Mouse (Mus musculus): ENCODE results near the gene BC037034. TPM values are rescaled to one million over a fixed set of nuclear protein-coding genes. Genes with fewer than 3 reads are reported as not detected.

BC037034 gene
- total RNA-seq, 2 experiments from 2014 or later: 2.3 to 2.6 TPM

DNA sequence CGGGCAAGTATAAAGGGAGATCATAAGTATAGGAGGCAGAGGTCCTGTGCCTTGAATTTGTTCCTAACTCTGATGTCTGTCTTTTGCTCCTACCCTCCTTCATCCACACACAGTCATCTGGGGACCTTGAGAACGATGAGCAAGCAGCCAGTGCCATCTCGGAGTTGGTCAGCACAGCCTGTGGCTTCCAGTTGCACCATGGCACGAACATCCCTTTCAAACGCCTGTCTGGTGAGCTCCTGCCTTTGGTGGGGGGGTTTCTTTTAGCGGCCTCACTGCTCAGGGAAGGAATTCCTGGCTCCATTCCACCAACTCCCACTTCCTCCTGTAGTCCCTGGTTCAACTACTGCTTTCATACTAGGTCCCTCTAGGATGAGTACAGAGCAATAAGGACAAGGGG is 5.3 kb downstream of the BC037034 start:
- Histone ChIP-seq H3K4me3 (no peak overlapping the region), H3K27ac (no peak overlapping the region)
- DNase-seq: no peak
- TF ChIP-seq CTCF (IDR thresholded peaks at IDR 0.05): no peak
- intact Hi-C loops (cut with DNase I): no loop called here

DNA sequence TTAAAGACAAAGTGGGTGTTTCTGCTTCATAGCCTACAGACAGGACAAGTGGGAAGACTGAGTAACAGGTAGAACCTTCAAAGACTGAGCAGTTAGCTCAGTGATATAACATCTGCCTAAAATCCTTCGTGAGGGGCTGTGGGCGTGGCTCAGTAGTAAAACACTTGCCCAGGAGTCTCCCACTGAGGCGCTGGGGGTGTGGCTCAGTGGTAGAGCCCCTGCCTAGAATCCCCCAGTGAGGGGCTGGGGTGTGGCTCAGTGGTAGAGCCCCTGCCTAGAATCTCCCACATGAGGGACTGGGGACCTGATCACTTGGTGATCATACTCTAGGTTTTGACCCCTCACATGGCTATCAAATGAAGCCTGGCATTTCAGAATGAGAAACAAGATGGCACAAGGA is 5.8 kb downstream of the BC037034 start:
- intact Hi-C loops (cut with DNase I): no loop called here
- Histone ChIP-seq H3K4me3 (no peak overlapping the region), H3K27ac (no peak overlapping the region)
- DNase-seq: no peak
- TF ChIP-seq CTCF (IDR thresholded peaks at IDR 0.05): no peak

DNA sequence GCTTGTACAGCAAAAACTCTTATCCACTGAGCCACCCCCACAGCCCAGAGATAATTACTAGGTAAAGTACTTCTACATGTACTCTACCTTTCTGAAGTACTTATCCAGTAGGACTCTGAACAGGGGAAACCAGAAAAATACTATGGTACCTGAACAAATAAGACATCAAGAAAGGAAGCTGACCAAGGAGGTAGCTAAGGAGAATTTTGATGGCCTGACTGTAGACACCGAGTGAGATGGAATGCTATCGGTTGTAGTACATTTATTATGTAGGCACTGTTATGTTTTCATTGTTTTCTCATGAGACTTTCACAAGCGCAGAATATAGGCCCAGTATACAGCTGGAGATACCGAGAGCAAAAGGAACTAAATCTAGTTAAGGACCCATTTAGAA is 6.3 kb downstream of the BC037034 start:
- no peak overlapping the region for H3K4me3 ChIP-seq
- H3K27ac ChIP-seq: no peak overlapping the region
- TF ChIP-seq CTCF (IDR thresholded peaks at IDR 0.05): no peak
- DNase-seq: no peak
- intact Hi-C loops (cut with DNase I): no loop called here

DNA sequence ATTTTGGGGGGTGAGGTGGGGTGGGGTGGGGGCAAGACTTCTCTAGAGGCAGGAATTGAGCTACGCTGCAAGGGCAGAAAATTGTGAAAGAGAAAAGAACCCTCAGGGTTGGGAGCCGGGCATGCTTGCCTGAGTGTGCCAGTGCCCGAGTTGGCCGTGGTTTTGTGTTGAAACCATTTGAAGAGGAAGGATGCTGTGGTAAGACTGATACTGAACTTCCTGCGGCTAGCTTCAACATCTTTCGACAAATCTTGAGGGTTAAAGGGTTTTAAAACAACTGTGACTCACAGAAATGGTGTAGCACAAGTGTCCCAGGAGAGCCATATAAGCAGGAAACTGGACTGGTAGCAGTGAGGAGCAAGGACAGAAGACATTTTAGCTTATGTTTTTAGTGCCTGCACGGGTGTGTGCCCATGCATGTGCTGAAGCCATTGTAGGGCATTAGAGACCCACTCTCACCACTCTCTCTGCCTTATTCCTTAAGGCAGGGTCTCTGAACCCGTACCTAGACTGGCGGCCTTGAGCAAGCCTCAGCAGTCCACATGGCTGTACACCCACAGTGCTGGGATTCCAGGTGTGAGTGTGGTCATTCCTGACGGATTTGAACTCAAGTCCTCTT is 6.8 kb downstream of the BC037034 start:
- intact Hi-C loops (cut with DNase I): no loop called here
- H3K4me3 ChIP-seq: no peak overlapping the region
- no peak for TF ChIP-seq CTCF (IDR thresholded peaks at IDR 0.05)
- DNase-seq: no peak
- no peak overlapping the region for H3K27ac ChIP-seq

DNA sequence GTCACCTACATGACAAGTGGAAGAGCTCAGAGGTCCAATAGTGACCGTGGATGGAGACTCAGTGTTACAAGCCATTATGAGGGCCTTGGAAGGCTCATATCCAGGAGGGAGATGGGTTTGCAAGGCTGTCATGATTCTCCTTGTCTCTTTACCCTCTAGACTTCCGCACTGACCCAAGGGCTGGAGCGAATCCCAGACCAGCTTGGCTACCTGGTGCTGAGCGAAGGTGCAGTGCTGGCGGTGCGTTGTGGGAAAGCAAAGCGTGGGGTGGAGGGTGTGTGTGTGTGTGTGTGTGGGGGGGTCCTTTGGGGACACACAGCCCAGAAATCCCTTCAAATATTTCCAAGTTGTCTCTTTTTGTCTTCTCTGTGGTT is 7.8 kb downstream of the BC037034 start:
- no peak for TF ChIP-seq CTCF (IDR thresholded peaks at IDR 0.05)
- DNase-seq: no peak
- Histone ChIP-seq H3K4me3 (peak overlapping the region; percentile 96), H3K27ac (peak overlapping the region; percentile 93)
- intact Hi-C loops (cut with DNase I): no loop called here

DNA sequence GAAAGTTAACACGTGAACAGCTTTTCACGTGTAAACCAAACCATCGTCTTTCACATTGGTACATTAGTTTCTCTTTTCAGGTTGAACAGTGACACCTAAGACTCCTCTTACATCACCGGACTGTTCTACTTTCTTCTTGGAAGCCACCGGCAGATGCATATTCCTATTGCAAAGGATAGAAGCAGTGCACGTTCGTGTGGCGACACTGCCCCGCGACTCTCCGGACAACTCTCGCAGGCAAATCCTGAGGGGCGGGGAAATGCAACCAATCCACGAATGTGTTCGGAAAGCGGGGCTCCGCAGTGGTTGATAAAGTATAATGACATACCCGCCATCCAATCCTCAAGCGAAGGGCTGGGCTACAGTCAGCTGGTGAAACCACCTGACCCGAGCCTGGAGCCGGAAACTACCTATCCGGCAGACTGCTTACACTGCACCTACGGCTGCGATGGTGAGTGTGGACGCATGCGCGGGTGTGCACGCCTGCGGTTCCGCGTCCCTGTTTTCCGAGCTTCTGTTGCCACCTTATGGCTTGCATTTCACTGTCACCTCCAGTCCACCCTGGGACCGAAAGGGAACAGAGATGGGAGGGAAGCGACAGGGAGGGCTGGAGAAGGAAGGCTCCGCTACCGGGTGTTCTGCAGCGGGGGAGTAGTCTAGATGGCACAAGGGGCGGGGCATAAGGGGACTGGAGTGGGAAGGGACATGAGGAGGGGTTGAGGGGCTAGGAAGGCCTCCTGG is 8.3 kb downstream of the BC037034 start, which contains the start of gene Lamtor4:
Gene Lamtor4, plus strand, starts transcription at position 130 of the 741 bp plus-strand sequence.
- H3K27ac ChIP-seq: peak within 1 kb of the TSS; percentile 93
- intact Hi-C loops (cut with DNase I): no loop called here
- peak; percentile 19; the same call in 1 of the 2 replicates for TF ChIP-seq CTCF (IDR thresholded peaks at IDR 0.05)
- DNase-seq: peak; percentile 96
- peak within 1 kb of the TSS; percentile 96 for H3K4me3 ChIP-seq

DNA sequence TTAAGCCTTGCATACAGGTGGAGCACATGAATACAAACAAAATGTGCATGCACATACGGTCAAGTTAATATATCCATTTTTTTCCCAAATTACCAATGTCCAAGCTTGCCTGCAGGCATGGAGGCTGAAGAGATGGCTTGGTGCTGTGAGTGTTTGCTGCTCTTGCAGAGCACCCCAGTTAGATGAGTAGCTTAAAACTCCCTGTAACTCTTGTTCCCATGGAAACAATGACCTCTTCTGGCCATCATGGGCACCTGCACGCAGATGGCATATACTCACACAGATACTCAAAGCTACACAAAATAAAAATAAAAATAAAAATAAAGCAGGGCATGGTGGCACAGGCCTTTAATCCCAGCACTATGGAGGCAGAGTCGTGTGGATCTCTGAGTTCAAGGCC is 10.8 kb downstream of the BC037034 start:
- no peak overlapping the region for H3K4me3 ChIP-seq
- no peak overlapping the region for H3K27ac ChIP-seq
- no peak for DNase-seq
- intact Hi-C loops (cut with DNase I): no loop called here
- no peak for TF ChIP-seq CTCF (IDR thresholded peaks at IDR 0.05)

DNA sequence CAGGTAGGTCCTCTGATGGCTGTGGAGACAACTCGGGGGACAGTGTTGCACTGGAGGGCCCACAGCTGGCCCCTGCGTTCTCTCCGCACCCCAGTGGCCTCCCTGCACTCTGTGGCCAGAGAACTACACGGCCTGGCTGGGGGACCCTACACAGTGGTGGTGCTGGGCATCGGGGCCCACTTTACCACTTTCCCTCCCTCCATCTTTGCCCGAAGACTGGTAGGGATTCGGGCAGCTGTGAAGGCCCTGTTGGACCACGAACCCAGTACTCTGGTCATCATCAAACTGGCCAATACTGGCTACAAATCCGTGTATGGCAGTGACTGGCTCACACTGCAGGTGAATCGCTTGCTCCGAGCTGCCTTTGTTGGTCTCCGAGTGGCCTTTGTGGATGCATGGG is 12.7 kb downstream of the BC037034 start:
- Histone ChIP-seq H3K27ac (no peak overlapping the region), H3K4me3 (no peak overlapping the region)
- no peak for DNase-seq
- intact Hi-C loops (cut with DNase I): no loop called here
- TF ChIP-seq CTCF (IDR thresholded peaks at IDR 0.05): no peak

DNA sequence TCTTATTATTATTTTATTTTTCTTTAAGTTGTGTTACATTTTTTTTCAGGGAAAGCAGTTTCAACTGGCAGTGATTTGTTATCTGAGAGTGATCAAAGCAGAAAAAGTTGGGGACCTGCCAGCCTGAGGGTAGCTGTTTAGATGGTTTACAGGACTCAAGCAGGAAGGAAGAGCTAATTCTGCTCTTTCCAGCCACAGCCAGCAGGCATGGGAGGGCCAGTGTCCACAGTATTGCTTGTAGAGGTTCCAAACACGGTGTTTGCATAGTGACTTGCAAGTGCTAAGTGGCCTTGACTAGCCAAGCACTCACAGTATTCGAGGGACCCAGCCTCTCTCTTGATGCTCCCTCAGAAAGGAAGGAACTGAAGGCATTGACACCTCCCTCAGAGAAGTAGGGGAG is 22.3 kb downstream of the BC037034 start:
- intact Hi-C loops (cut with DNase I): no loop called here
- Histone ChIP-seq H3K4me3 (no peak overlapping the region), H3K27ac (no peak overlapping the region)
- no peak for TF ChIP-seq CTCF (IDR thresholded peaks at IDR 0.05)
- no peak for DNase-seq

DNA sequence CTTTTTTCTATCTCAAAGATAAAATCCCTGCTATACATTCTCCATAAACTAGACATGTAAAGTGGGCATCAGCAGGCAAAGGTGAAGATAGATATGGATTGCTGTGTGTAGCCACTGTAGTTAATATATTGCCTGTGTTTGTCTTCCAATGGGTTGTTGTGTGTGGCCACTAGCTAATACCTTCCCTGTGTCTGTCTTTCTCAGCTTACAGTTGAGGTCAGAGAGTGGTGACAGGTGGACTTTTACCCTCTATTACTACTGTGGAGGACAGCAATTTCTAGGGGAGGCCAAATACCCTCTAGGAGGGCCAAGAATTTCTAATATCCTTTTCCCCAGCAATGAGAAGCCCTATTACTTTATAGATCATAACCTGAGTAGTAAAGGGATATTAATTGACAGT is 29.6 kb downstream of the BC037034 start:
- TF ChIP-seq CTCF (IDR thresholded peaks at IDR 0.05): no peak
- no peak for DNase-seq
- intact Hi-C loops (cut with DNase I): loop anchor here (2.0 kb wide), 1 partner anchor 27 kb away; no protein-coding TSS in a partner anchor
- no peak overlapping the region for H3K4me3 ChIP-seq
- H3K27ac ChIP-seq: no peak overlapping the region

DNA sequence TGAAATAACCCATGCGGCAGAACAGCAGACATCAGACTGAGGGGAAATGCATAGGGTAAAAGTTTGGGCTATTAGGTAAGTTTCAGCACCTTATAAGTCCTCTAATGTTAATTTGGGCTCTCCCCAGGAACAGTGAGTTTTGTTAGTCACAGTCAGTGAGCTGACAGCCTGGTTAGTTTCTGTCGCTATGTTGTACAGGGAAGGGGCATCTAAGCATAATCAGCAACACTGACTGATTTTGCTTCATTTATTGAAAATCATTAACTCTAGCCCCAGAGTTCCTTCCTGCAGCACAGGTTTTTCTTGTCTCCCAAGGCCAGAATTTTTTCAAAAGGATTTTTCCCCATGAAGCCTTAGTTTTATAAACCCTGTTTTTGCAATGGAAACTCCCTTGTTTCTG is 30.1 kb downstream of the BC037034 start:
- intact Hi-C loops (cut with DNase I): loop anchor here (2.0 kb wide), 1 partner anchor 27 kb away; no protein-coding TSS in a partner anchor

DNA sequence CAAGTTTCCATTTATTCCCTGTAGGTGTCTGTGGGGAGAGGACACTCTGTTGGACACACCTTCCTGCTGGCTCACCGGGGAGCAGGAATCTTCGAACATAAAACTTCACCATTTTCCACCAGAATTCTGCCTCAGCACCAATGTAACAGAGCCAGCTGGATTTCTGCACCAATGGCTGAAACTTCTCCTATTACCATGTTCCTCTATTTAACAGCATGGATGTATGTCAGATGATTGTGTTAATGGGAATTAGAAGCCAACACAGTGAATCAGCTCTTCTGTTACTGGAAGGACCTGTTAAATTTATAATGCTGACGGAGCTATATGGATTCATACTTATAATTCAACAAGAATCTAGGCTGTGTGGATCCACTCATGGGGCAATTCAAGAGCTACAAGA is 34.3 kb downstream of the BC037034 start:
- Histone ChIP-seq H3K27ac (no peak overlapping the region), H3K4me3 (no peak overlapping the region)
- DNase-seq: no peak
- intact Hi-C loops (cut with DNase I): no loop called here
- TF ChIP-seq CTCF (IDR thresholded peaks at IDR 0.05): no peak

More for the DNA sequence above, 30.1 kb downstream of the BC037034 start:
- H3K4me3 ChIP-seq: no peak overlapping the region
- TF ChIP-seq CTCF (IDR thresholded peaks at IDR 0.05): no peak
- no peak for DNase-seq
- H3K27ac ChIP-seq: no peak overlapping the region

DNA sequence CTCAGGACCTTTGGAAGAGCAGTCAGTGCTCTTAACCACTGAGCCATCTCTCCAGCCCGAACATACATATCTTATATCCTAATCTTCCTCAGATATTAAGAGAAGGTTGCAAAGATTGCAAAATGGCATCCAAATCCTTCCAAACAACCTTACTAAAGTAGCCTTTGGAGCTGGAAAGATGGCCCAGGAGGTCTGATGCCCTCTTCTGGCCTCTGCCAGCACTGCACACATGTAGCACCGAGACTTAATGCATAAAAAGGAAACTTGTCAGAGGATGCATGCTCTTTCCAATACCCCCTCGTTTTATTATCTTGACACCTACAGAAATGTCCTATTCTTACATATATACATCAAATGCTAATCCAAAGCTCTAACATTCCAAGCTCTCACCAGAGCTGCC is 35.8 kb downstream of the BC037034 start:
- no peak overlapping the region for H3K4me3 ChIP-seq
- DNase-seq: peak; percentile 33
- intact Hi-C loops (cut with DNase I): no loop called here
- no peak overlapping the region for H3K27ac ChIP-seq
- TF ChIP-seq CTCF (IDR thresholded peaks at IDR 0.05): peak; percentile 52

DNA sequence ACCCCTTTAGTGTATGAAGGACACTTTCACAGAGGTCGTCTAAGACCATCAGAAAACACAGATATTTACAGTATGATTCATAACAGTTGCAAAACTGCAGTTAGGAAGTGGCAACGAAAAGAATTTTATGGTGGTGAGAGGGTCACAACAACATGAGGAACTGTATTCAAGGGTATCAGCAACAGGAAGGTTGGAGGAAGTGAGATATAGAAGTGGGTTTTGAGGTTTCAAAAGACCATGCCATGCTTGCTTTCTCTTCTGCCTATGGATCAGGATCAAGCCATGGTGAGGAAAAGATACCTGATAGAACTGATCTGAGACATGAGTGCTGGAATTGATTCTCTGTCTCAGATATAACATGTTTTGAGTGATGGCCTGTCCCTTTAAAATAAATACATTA is 36.5 kb downstream of the BC037034 start:
- intact Hi-C loops (cut with DNase I): no loop called here
- no peak overlapping the region for H3K27ac ChIP-seq
- TF ChIP-seq CTCF (IDR thresholded peaks at IDR 0.05): no peak
- DNase-seq: no peak
- H3K4me3 ChIP-seq: no peak overlapping the region
